Mouse (Mus musculus): ENCODE data around the gene Palld. TPM values are rescaled to one million over a fixed set of nuclear protein-coding genes. Genes with fewer than 3 reads are reported as not detected.

The Palld gene
- polyA plus RNA-seq, 1 experiment = 63.6 TPM

- Histone ChIP-seq H3K4me3 (ENCODE audit: low read depth, low read length) (no peak overlapping the region), H3K4me1 (ENCODE audit: control insufficient read depth, insufficient read depth, low read length) (no peaks in the 10 kb centered on the region), H3K36me3 (ENCODE audit: control insufficient read depth, insufficient read depth, low read length, poor library complexity, severe bottlenecking) (no peaks in the 10 kb centered on the region), H3K9ac (ENCODE audit: low read depth, poor library complexity, severe bottlenecking) (no peak overlapping the region), H3K27me3 (ENCODE audit: control insufficient read depth, insufficient read depth, low read length, poor library complexity, severe bottlenecking) (no peaks in the 10 kb centered on the region), H3K9me3 (replicated peaks; ENCODE audit: control insufficient read depth, insufficient read depth, low read length, poor library complexity, severe bottlenecking) (peaks cover 8% of the 10 kb centered on the region; the same call in 1 of the 2 replicates), H3K27ac (ENCODE audit: insufficient read depth, low read length) (no peak overlapping the region)
- TF ChIP-seq CTCF (IDR thresholded peaks at IDR 0.05; ENCODE audit: low read depth, low read length) (no peak), POLR2A (IDR thresholded peaks at IDR 0.05; ENCODE audit: insufficient read depth, low read length) (no peak), EP300 (IDR thresholded peaks at IDR 0.05; ENCODE audit: insufficient read depth, low read depth, low read length) (no peak)
These were observed 350.3 kb downstream of the Palld start for GRCm38 (mm10) chr8:61552221-61552620.

- TF ChIP-seq CTCF (IDR thresholded peaks at IDR 0.05; ENCODE audit: low read depth, low read length) = peak; percentile 82
- TF ChIP-seq EP300 (IDR thresholded peaks at IDR 0.05; ENCODE audit: insufficient read depth, low read depth, low read length) = 0 out of 2 replicates have a peak, but pooled peaks have one; percentile 15
- no peak for TF ChIP-seq POLR2A (IDR thresholded peaks at IDR 0.05; ENCODE audit: insufficient read depth, low read length)
- Histone ChIP-seq H3K36me3 (ENCODE audit: control insufficient read depth, insufficient read depth, low read length, poor library complexity, severe bottlenecking) (no peaks in the 10 kb centered on the region), H3K9me3 (replicated peaks; ENCODE audit: control insufficient read depth, insufficient read depth, low read length, poor library complexity, severe bottlenecking) (peaks cover 8% of the 10 kb centered on the region; the same call in 1 of the 2 replicates), H3K27me3 (ENCODE audit: control insufficient read depth, insufficient read depth, low read length, poor library complexity, severe bottlenecking) (no peaks in the 10 kb centered on the region), H3K4me1 (ENCODE audit: control insufficient read depth, insufficient read depth, low read length) (no peaks in the 10 kb centered on the region), H3K4me3 (ENCODE audit: low read depth, low read length) (peak overlapping the region; percentile 66), H3K9ac (ENCODE audit: low read depth, poor library complexity, severe bottlenecking) (peak overlapping the region; percentile 77), H3K27ac (ENCODE audit: insufficient read depth, low read length) (no peak overlapping the region)
These were observed 352.3 kb downstream of the Palld start for GRCm38 (mm10) chr8:61550006-61550748.

DNA sequence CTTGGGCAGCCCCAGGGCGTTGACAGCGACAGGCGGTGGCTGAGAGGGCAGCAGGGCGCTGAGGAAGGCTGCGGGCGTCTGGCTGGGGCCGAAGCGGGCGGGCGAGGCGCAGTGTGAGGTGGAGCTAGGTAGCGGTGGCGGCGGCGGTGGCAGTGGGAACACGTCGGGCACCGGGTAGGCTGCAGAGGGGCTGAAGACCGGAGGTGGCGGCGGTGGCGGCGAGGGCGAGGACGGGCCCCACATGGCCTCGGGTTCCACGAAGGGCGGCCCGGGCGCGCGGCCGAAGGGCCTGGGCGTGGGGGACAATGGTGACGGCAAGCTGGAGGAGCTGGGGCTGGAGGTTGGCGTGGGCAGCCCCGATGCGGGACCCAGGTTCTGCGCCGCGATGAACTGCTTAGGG, 352.9 kb downstream of the Palld start:
- Histone ChIP-seq H3K9ac (ENCODE audit: low read depth, poor library complexity, severe bottlenecking) (peak overlapping the region; percentile 77), H3K9me3 (replicated peaks; ENCODE audit: control insufficient read depth, insufficient read depth, low read length, poor library complexity, severe bottlenecking) (peaks cover 8% of the 10 kb centered on the region; the same call in 1 of the 2 replicates), H3K36me3 (ENCODE audit: control insufficient read depth, insufficient read depth, low read length, poor library complexity, severe bottlenecking) (no peaks in the 10 kb centered on the region), H3K4me1 (ENCODE audit: control insufficient read depth, insufficient read depth, low read length) (no peaks in the 10 kb centered on the region), H3K27ac (ENCODE audit: insufficient read depth, low read length) (no peak overlapping the region), H3K27me3 (ENCODE audit: control insufficient read depth, insufficient read depth, low read length, poor library complexity, severe bottlenecking) (no peaks in the 10 kb centered on the region), H3K4me3 (ENCODE audit: low read depth, low read length) (peak overlapping the region; percentile 66)
- TF ChIP-seq EP300 (IDR thresholded peaks at IDR 0.05; ENCODE audit: insufficient read depth, low read depth, low read length) = no peak
- no peak for TF ChIP-seq POLR2A (IDR thresholded peaks at IDR 0.05; ENCODE audit: insufficient read depth, low read length)
- TF ChIP-seq CTCF (IDR thresholded peaks at IDR 0.05; ENCODE audit: low read depth, low read length) = no peak

- Histone ChIP-seq H3K9me3 (replicated peaks; ENCODE audit: control insufficient read depth, insufficient read depth, low read length, poor library complexity, severe bottlenecking) (no peaks in the 10 kb centered on the region), H3K36me3 (ENCODE audit: control insufficient read depth, insufficient read depth, low read length, poor library complexity, severe bottlenecking) (no peaks in the 10 kb centered on the region), H3K4me3 (ENCODE audit: low read depth, low read length) (no peak overlapping the region), H3K27ac (ENCODE audit: insufficient read depth, low read length) (no peak overlapping the region), H3K9ac (ENCODE audit: low read depth, poor library complexity, severe bottlenecking) (no peak overlapping the region), H3K27me3 (ENCODE audit: control insufficient read depth, insufficient read depth, low read length, poor library complexity, severe bottlenecking) (no peaks in the 10 kb centered on the region), H3K4me1 (ENCODE audit: control insufficient read depth, insufficient read depth, low read length) (no peaks in the 10 kb centered on the region)
- TF ChIP-seq EP300 (IDR thresholded peaks at IDR 0.05; ENCODE audit: insufficient read depth, low read depth, low read length) (0 out of 2 replicates have a peak, but pooled peaks have one; percentile 21), POLR2A (IDR thresholded peaks at IDR 0.05; ENCODE audit: insufficient read depth, low read length) (no peak), CTCF (IDR thresholded peaks at IDR 0.05; ENCODE audit: low read depth, low read length) (peak; percentile 100)
These were observed 362.5 kb downstream of the Palld start for GRCm38 (mm10) chr8:61539828-61540500.

- no peaks in the 10 kb centered on the region for H3K36me3 ChIP-seq (ENCODE audit: control insufficient read depth, insufficient read depth, low read length, poor library complexity, severe bottlenecking)
- H3K27ac ChIP-seq (ENCODE audit: insufficient read depth, low read length) = no peak overlapping the region
- H3K9me3 ChIP-seq (replicated peaks; ENCODE audit: control insufficient read depth, insufficient read depth, low read length, poor library complexity, severe bottlenecking) = no peaks in the 10 kb centered on the region
- no peaks in the 10 kb centered on the region for H3K27me3 ChIP-seq (ENCODE audit: control insufficient read depth, insufficient read depth, low read length, poor library complexity, severe bottlenecking)
- H3K9ac ChIP-seq (ENCODE audit: low read depth, poor library complexity, severe bottlenecking) = no peak overlapping the region
- no peaks in the 10 kb centered on the region for H3K4me1 ChIP-seq (ENCODE audit: control insufficient read depth, insufficient read depth, low read length)
- no peak for TF ChIP-seq POLR2A (IDR thresholded peaks at IDR 0.05; ENCODE audit: insufficient read depth, low read length)
- TF ChIP-seq EP300 (IDR thresholded peaks at IDR 0.05; ENCODE audit: insufficient read depth, low read depth, low read length) = no peak
- no peak for TF ChIP-seq CTCF (IDR thresholded peaks at IDR 0.05; ENCODE audit: low read depth, low read length)
- H3K4me3 ChIP-seq (ENCODE audit: low read depth, low read length) = no peak overlapping the region
These were observed 365.0 kb downstream of the Palld start for GRCm38 (mm10) chr8:61537471-61537870.

- no peaks in the 10 kb centered on the region for H3K9me3 ChIP-seq (replicated peaks; ENCODE audit: control insufficient read depth, insufficient read depth, low read length, poor library complexity, severe bottlenecking)
- H3K36me3 ChIP-seq (ENCODE audit: control insufficient read depth, insufficient read depth, low read length, poor library complexity, severe bottlenecking) = no peaks in the 10 kb centered on the region
- H3K4me3 ChIP-seq (ENCODE audit: low read depth, low read length) = no peak overlapping the region
- H3K27me3 ChIP-seq (ENCODE audit: control insufficient read depth, insufficient read depth, low read length, poor library complexity, severe bottlenecking) = no peaks in the 10 kb centered on the region
- TF ChIP-seq CTCF (IDR thresholded peaks at IDR 0.05; ENCODE audit: low read depth, low read length) (no peak), POLR2A (IDR thresholded peaks at IDR 0.05; ENCODE audit: insufficient read depth, low read length) (peak; percentile 37)
- H3K27ac ChIP-seq (ENCODE audit: insufficient read depth, low read length) = peak overlapping the region; percentile 70; the same call in 1 of the 2 replicates
- no peaks in the 10 kb centered on the region for H3K4me1 ChIP-seq (ENCODE audit: control insufficient read depth, insufficient read depth, low read length)
- peak overlapping the region; percentile 57 for H3K9ac ChIP-seq (ENCODE audit: low read depth, poor library complexity, severe bottlenecking)
These were observed 367.0 kb downstream of the Palld start for GRCm38 (mm10) chr8:61535472-61535871.

Data from ES-Bruce4 (cell line).